Mouse (Mus musculus): Measurements from ENCODE around the gene Adra1b. TPM values are rescaled to one million over a fixed set of nuclear protein-coding genes. Genes with fewer than 3 reads are reported as not detected.
A peak's percentile ranks its signal among the peaks of the same experiment; 100 is the strongest.

The Adra1b gene
- polyA plus RNA-seq, 1 experiment from 2014 or later = 1.4 TPM

DNA sequence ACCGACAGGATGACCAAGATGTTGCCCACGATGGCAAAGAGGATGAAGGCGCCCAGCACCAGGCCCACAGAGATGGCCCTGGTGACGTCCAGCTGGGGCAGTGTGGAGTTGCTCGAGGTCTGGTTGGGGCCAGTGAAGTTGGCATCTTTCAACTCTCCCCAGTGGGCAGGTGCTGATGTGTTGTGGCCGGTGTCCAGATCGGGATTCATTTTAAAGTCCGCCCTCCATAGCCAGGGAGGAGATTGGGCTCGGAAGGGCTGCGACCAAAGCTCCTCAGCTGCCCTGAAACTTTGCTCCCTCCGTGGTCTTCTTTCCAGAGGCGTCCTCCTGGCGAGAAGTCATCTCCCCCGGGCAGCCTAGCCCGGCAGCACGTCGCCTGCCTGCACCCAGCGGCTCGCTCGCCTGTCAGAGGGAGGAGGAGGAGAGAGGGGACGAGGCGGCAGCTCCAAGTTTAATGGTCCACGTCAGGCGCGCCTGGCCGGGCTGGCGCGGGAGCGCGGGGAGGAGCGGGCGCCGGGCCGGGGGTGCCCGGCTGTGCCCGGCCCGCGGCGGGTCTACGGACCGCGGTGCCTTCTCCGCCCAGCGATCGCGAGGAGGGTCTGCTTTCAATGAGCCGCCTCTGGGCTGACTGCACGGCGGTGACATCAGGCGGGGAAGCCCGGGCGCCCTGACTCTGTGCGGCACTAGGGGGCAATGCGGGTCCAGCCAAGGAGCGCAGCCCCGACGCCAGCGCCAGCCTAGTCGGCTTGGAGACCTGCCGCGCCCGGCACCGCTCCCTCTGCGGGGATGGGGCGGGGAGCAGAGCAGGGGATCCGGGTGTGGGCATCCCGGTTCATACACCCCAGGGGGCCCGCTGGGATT lies 64.9 kb downstream of the Adra1b start:
- peaks cover 21% of the 10 kb centered on the region for H3K27me3 ChIP-seq
- no peaks in the 10 kb centered on the region for H3K36me3 ChIP-seq
- WGBS = 7% methylated on average over 54 of the region's 68 CpGs
- H3K9ac ChIP-seq (replicated peaks) = peak overlapping the region; percentile 44
- peak overlapping the region; percentile 55 for H3K4me3 ChIP-seq
- H3K27ac ChIP-seq (replicated peaks) = no peak overlapping the region
- peak overlapping the region; percentile 79 for H3K4me2 ChIP-seq (replicated peaks)
- peaks cover 9% of the 10 kb centered on the region; the same call in 1 of the 2 replicates for H3K4me1 ChIP-seq
- peak; percentile 98 for ATAC-seq (replicated peaks)
- no peaks in the 10 kb centered on the region for H3K9me3 ChIP-seq

DNA sequence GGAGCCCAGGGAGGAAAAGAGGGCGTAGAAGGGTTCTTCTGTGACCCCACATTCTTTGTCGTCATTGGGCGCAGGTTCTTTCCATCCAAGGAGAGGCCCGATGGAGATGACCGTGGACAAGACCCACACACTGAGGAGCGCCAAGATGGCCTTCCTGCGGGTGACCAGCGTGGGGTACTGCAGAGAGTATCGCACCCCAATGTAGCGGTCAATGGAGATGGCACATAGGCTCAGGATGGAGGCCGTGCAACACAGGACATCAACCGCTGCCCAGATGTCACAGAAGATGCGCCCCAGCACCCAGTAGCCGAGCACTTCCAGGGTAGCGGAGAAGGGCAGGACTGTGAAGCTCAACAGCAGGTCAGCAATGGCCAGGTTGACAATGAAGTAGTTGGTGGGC lies 65.6 kb downstream of the Adra1b start:
- peak; percentile 2; the same call in 1 of the 2 replicates for ATAC-seq (replicated peaks)
- Histone ChIP-seq H3K4me1 (peaks cover 9% of the 10 kb centered on the region; the same call in 1 of the 2 replicates), H3K4me3 (peak overlapping the region; percentile 55), H3K9ac (replicated peaks) (0 out of 2 replicates have a peak overlapping the region, but pooled peaks have one; percentile 44), H3K4me2 (replicated peaks) (peak overlapping the region; percentile 79; the same call in 1 of the 2 replicates), H3K27me3 (peaks cover 21% of the 10 kb centered on the region), H3K9me3 (no peaks in the 10 kb centered on the region), H3K36me3 (no peaks in the 10 kb centered on the region), H3K27ac (replicated peaks) (no peak overlapping the region)
- WGBS = 97% methylated on average over 15 of the region's 15 CpGs

DNA sequence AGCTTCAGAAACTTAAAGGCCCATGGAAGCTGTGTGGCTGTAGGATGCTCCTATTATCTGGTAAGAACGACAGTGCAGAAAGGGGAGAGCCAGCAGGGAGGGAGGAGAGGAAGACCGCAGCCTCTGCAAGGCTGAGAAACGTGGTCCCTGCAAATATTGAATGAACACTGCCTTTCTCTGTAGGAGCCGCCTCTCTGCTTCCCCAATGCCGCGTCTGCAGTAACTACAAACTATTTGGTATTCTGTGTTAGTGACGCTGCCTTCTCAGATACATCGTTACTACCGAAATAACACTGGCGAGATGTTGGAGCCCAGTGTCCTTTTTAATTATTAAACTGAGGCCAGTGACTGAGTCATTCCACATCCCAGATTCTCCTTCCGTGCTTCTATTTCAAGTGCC lies 66.5 kb downstream of the Adra1b start:
- Histone ChIP-seq H3K9ac (replicated peaks) (no peak overlapping the region), H3K4me2 (replicated peaks) (no peak overlapping the region), H3K27me3 (peaks cover 21% of the 10 kb centered on the region), H3K4me3 (no peak overlapping the region), H3K9me3 (no peaks in the 10 kb centered on the region), H3K4me1 (peaks cover 9% of the 10 kb centered on the region; the same call in 1 of the 2 replicates), H3K27ac (replicated peaks) (no peak overlapping the region), H3K36me3 (no peaks in the 10 kb centered on the region)
- ATAC-seq (replicated peaks) = no peak
- 48% methylated on average over 11 of the region's 11 CpGs for WGBS

DNA sequence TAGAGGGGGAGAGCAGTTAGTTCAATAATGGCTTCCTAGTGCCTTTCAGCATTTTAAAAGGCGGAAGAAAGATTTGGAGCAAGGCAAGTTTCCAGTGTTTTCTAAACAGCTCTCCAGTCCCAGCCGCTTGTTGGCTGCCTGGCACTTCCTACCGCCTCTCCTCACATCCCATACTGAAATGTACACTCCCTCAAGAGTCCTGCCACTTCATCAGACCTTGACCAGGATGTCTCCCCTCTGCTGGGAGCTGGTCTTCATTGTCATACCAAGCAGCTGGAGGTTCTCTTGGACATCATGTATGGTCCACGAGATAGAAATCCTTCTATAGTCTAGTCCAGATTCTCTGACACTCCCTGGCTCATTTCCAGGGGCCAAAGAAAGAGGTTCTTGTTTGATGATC lies 69.5 kb downstream of the Adra1b start:
- H3K9ac ChIP-seq (replicated peaks) = no peak overlapping the region
- H3K4me2 ChIP-seq (replicated peaks) = no peak overlapping the region
- no peaks in the 10 kb centered on the region for H3K9me3 ChIP-seq
- no peaks in the 10 kb centered on the region for H3K36me3 ChIP-seq
- no peak overlapping the region for H3K4me3 ChIP-seq
- peaks cover 6% of the 10 kb centered on the region; the same call in 1 of the 2 replicates for H3K4me1 ChIP-seq
- H3K27ac ChIP-seq (replicated peaks) = no peak overlapping the region
- H3K27me3 ChIP-seq = peaks cover 17% of the 10 kb centered on the region
- ATAC-seq (replicated peaks) = no peak
- 41% methylated on average over 4 of the region's 4 CpGs for WGBS

DNA sequence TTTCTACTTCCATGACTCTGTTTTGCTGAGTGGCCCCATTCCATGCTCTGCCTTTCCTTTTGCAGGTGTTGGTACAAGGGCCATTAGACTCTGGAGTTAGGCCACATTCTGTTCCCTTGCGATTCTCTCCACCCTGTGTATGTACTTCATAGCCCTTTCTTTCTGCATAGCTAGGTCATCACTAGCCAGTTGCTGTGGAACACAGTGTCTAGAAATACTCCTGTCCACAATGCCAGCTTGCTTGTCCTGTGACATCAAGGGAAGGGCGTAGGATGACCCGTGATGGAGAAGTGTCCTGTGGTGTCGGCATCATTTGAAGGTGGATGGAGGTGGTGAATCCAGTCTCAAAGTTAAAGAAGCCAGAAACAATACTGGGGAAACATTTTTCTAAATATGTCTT lies 74.2 kb downstream of the Adra1b start:
- no peaks in the 10 kb centered on the region for H3K4me1 ChIP-seq
- H3K9me3 ChIP-seq = no peaks in the 10 kb centered on the region
- H3K4me2 ChIP-seq (replicated peaks) = no peak overlapping the region
- no peak overlapping the region for H3K9ac ChIP-seq (replicated peaks)
- H3K27me3 ChIP-seq = no peaks in the 10 kb centered on the region
- no peak overlapping the region for H3K4me3 ChIP-seq
- ATAC-seq (replicated peaks) = no peak
- 94% methylated on average over 4 of the region's 4 CpGs for WGBS
- no peaks in the 10 kb centered on the region for H3K36me3 ChIP-seq
- no peak overlapping the region for H3K27ac ChIP-seq (replicated peaks)

DNA sequence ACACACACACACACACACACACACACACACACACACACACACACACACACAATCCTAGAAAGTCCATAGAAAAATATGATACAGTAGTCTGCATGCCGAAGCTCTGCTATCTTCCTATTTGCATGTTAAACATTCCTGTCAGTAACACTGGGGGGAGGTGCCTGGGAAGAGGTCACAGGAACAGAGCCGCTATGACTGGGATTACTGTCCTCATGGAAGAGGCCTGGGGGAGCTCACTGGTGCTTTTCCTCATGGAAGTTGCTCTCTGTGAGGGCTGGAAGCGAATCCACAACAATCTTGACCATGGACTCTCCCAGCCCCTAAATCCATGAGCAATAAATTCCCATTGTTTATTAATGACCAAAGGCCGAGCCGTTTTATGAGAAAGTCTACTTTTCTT lies 77.7 kb downstream of the Adra1b start:
- Histone ChIP-seq H3K9me3 (no peaks in the 10 kb centered on the region), H3K4me1 (no peaks in the 10 kb centered on the region), H3K9ac (replicated peaks) (no peak overlapping the region), H3K27me3 (no peaks in the 10 kb centered on the region), H3K36me3 (no peaks in the 10 kb centered on the region), H3K27ac (replicated peaks) (no peak overlapping the region), H3K4me3 (no peak overlapping the region), H3K4me2 (replicated peaks) (no peak overlapping the region)
- WGBS = 71% methylated on average over 5 of the region's 5 CpGs
- no peak for ATAC-seq (replicated peaks)

DNA sequence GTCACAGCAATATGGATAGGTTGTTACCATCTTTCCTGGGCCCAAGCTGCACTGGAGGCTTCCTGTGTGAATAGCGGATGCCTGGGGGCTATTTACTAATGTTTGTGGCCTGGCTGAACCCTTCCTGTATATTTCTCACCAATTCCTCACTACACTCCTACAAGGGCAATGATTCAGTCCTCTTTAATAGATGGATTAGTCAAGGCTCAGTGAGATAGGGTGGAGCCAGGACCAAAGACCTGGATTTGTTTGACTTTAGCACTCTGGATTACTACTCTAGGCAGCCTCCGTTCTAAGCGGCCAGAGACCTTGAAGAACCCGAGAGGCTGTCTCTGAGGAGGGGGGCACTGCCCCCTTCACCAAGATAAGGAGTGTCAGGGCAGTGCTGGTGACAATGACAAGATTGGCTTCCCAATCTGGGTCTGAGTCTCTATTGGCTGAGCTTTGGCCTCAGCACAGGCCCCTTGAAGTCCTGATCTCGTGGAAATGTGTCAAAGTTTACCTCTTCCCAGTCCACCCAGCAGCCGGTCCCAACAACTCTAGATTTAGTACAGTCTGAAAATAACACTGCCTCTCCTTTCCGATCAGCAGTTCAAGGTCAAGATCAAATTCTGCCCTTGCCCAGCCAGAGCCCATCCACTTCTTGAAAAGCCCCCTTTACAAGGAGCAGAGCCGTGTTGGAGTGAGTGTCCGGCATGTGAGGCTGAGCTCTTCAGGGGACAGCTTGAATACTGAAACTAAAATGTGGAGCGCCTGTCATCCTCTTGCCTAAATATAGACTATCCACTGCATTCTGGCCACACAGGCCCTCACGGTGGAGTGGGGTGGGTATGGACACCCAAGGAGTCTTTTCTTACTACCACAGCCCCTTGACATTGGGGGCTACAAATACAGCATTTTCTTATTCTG lies 80.2 kb downstream of the Adra1b start:
- Histone ChIP-seq H3K27me3 (peaks cover 5% of the 10 kb centered on the region; the same call in 1 of the 2 replicates), H3K36me3 (no peaks in the 10 kb centered on the region), H3K4me3 (no peak overlapping the region), H3K9me3 (no peaks in the 10 kb centered on the region), H3K4me2 (replicated peaks) (no peak overlapping the region), H3K27ac (replicated peaks) (no peak overlapping the region), H3K4me1 (peaks cover 4% of the 10 kb centered on the region; the same call in 1 of the 2 replicates), H3K9ac (replicated peaks) (no peak overlapping the region)
- 79% methylated on average over 11 of the region's 11 CpGs for WGBS
- ATAC-seq (replicated peaks) = no peak

DNA sequence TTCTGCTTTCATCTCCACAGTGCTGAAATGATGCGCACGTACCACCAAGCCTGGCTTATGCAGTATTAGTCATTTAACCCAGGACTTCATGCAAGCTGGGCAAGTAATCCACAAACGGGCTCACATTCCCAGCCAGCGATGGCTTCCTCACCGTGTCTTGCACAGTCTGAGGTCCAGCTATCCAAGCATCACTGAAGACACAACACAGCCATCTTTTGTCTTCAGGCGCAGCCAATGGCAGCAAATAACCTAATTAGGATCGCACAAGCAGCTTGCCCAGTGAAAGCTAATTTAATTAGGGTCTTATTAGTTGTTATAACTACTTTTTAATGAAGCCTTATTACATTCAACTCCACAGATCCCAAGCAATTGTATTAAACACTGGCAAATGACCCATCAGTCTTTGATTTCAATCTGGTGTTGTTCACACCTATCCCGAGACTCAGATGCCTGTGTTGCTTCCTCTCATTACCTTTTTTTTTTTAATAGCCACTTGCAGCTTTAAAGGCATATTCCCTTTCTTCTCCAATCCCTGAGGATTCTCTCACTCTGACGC lies 83.6 kb downstream of the Adra1b start:
- Histone ChIP-seq H3K27ac (replicated peaks) (no peak overlapping the region), H3K4me1 (peaks cover 4% of the 10 kb centered on the region; the same call in 1 of the 2 replicates), H3K27me3 (peaks cover 19% of the 10 kb centered on the region; the same call in 1 of the 2 replicates), H3K9me3 (no peaks in the 10 kb centered on the region), H3K4me3 (no peak overlapping the region), H3K4me2 (replicated peaks) (no peak overlapping the region), H3K36me3 (no peaks in the 10 kb centered on the region), H3K9ac (replicated peaks) (no peak overlapping the region)
- 0 out of 2 replicates have a peak, but pooled peaks have one; percentile 46 for ATAC-seq (replicated peaks)
- 24% methylated on average over 9 of the region's 9 CpGs for WGBS

DNA sequence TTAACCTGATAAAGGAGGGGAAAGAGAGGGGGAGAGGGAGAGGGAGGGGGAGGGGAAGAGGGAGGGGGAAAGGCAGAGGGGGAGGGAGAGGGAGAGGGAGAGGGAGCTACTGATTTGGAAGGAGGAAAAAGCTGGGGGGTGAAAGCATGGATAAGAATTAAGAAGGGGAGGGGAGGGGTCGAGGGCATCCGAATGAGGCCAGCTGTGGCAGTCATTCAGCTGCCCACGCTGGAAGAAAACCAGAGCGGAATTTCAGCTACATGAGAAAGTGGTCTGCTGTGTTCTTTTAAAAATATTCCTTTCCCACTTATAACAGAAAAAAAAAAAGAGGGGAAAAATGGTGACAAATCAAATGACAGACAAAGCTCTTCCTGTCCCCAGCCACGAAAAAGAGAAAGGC lies 88.5 kb downstream of the Adra1b start:
- no peak overlapping the region for H3K4me3 ChIP-seq
- H3K36me3 ChIP-seq = no peaks in the 10 kb centered on the region
- peaks cover 11% of the 10 kb centered on the region; the same call in 1 of the 2 replicates for H3K4me1 ChIP-seq
- no peak overlapping the region for H3K27ac ChIP-seq (replicated peaks)
- ATAC-seq (replicated peaks) = no peak
- no peaks in the 10 kb centered on the region for H3K9me3 ChIP-seq
- H3K27me3 ChIP-seq = peaks cover 19% of the 10 kb centered on the region; the same call in 1 of the 2 replicates
- H3K9ac ChIP-seq (replicated peaks) = no peak overlapping the region
- WGBS = 65% methylated on average over 5 of the region's 5 CpGs
- H3K4me2 ChIP-seq (replicated peaks) = no peak overlapping the region

DNA sequence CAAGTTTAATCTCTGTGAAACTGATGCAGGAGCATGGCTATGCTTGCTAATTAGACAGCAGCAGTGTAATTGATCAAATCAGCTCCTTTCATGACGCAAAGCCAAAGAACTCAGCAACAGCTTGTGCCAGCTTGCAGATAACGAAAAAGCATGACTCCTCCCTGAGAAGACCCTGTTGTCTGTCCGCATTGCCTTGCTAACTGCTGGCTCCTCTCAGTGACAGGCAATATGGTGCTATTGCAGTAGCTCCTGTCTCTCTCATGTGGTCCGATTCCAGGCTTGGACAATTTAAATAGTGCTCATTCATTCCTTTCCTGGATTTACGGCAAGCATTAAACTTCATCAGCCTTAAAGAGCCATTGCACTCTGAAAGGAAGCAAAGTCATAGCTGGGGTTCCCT lies 93.3 kb downstream of the Adra1b start:
- H3K36me3 ChIP-seq = no peaks in the 10 kb centered on the region
- H3K9ac ChIP-seq (replicated peaks) = no peak overlapping the region
- H3K4me2 ChIP-seq (replicated peaks) = no peak overlapping the region
- peaks cover under 1% of the 10 kb centered on the region; the same call in 1 of the 2 replicates for H3K27me3 ChIP-seq
- no peaks in the 10 kb centered on the region for H3K9me3 ChIP-seq
- 0 out of 2 replicates have a peak, but pooled peaks cover 7% of the 10 kb centered on the region for H3K4me1 ChIP-seq
- no peak for ATAC-seq (replicated peaks)
- H3K27ac ChIP-seq (replicated peaks) = no peak overlapping the region
- WGBS = 21% methylated on average over 5 of the region's 5 CpGs
- H3K4me3 ChIP-seq = no peak overlapping the region

DNA sequence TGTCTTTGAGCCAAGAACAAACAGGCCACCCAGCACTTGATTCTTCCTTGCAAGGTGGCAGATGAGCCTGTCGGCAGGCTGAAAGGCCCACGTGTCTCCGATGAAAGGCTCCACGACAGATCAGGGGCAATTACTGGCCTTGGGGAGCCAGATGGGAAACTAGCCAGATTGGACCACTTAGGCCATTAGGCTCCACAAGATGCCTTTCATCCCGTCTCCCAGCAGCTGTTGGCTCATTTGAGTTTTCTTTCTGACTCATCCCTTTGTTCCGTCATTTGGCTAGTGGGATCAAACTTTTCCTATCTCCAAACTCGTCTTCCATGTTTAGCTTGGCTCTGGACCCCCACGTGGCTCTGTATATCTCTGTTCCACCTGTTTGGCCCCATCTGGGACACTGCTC lies 105.0 kb downstream of the Adra1b start:
- Histone ChIP-seq H3K9me3 (no peaks in the 10 kb centered on the region), H3K9ac (replicated peaks) (no peak overlapping the region), H3K4me3 (no peak overlapping the region), H3K36me3 (no peaks in the 10 kb centered on the region), H3K4me1 (no peaks in the 10 kb centered on the region), H3K27ac (replicated peaks) (no peak overlapping the region), H3K27me3 (no peaks in the 10 kb centered on the region), H3K4me2 (replicated peaks) (no peak overlapping the region)
- WGBS = 61% methylated on average over 8 of the region's 8 CpGs
- ATAC-seq (replicated peaks) = no peak
